Mouse (Mus musculus) G1E (cell line): ENCODE results near the gene Art5.

Experiments
- CTCF ChIP-seq: IDR thresholded peaks from 2 replicates; pipeline ENCODE4 v1.5.1; 2012; ENCODE audit warnings: low read depth, low read length, inconsistent platforms, mixed read lengths
- GATA1 ChIP-seq: IDR thresholded peaks from 2 replicates; pipeline ENCODE4 v1.6.1; 2012; ENCODE audit warnings: borderline replicate concordance, low read length, inconsistent platforms, mixed read lengths
- TAL1 ChIP-seq: conservative IDR thresholded peaks from 2 replicates; pipeline ENCODE4 v1.6.1; 2012; ENCODE audit warnings: low read depth, low read length, inconsistent platforms, mixed read lengths

- TF ChIP-seq CTCF (no peak), GATA1 (no peak), TAL1 (no peak)
Measured at GRCm38 (mm10) chr7:102102696-102103095, 6.6 kb downstream of the Art5 start.
